Mouse (Mus musculus): ENCODE measurements around the gene Retreg2.

Retreg2 gene

DNA sequence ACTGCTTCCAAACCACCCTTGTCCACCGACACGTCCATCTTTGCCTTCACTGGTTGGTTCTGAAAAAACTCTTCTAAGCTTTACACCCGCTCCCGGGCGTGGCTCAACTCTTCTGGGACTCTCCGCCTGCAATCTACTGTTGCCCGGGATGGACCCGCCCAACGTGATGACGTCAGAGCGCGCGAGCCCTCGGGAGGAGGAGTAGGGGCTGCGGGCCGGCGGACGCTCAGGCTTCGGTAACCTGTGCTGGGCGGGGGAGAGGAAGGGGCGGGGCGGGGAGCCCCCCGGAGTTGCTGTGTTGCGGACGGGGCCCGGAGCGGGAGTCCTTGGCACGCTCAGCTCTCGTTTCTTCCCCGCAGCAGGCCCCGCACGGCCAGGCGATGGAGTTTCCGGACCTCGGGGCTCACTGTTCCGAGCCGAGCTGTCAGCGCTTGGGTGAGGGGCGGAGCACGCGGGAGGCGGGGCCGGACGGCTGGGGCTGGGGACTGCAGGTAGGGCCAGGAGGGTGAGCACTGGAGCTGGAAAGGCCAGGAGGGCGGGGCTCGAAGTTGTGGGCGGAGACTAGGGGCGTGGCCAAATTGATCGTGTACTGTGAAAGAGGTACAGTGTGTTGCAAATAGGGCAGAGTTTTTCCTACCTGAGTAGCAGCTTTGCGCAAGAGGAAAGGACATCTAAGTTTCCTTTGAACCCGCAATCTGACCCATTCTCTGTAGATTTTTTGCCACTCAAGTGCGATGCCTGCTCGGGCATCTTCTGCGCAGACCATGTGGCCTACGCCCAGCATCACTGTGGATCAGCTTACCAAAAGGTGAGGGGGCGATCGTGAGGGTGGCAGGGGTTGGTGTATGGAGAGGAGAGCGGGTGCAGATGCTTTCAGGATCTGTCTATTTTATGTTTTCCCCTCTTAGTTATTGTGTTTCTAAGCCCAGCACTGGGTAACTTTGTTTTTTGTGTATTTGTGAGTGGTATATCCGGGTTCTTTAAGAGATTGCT, 26.2 kb downstream of the Retreg2 start, which contains the start of gene Zfand2b:
Zfand2b (plus strand) TSS at position 175 of the 993 bp plus-strand sequence.
- DNase-seq: peak; percentile 98 to 99

DNA sequence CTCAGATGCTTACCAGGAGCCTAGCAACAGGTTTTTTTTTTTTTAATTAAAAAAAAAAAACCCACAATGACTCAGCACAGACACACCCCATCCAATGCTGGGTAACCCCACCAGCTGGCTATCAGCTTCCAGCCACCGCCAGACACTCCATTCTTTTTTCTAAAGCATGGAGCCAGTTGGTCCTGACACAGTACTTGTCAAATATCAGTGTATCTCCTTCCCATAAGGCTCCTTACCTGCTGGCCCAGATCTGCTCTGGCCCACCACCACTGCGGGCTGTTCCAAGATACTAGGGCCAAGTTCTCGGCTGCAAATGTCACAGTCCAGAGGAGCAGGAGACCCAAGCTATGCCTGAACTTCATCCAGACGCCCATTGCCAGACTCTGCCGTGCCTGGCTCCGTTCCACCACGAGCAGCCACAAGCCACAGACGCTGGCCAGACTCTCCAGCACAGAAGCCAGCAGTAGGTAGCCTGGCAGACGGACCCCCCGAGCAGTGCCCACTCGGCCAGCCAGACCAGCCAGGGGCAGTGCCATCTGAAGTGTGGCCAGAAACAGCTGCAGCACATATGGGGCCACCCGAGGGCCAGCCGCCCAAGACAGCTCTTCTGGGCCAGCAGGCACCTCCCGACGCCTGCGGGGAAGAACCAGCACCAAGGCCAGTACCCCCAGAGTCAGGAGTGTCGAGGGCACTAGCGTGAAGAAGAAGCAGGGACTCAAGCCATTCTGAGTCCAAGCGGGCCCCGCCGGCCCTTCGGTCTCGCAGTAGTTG, 36.9 kb downstream of the Retreg2 start:
- DNase-seq: peak in 1 of 2 experiments; percentile 16

DNA sequence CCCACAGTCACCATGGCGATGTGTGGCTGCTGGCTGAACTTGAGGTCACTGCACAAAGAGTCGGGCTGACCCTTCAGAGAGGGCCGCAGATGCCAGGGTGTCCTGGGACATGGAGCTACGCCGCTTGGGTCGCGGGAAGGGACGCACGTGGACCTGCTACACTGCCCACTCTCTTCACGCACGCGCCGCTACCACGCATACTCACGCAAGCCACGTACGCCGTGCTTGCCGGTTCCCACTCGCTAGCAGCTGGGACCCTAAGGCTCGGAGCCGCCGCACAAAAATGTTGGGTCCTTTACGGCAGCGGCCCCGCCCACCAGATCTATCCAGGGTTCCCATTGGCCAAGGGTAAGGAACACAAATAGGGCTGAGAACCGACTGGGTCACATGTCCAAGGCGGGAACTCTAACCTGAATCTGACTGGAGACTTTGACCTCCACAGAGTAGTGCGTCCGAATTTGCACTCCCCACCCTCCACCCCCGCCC, 37.6 kb downstream of the Retreg2 start, which contains the start of gene Abcb6:
Abcb6 (minus strand) TSS at position 288 of the 486 bp plus-strand sequence.
- peak; percentile 78 to 87 for DNase-seq

DNA sequence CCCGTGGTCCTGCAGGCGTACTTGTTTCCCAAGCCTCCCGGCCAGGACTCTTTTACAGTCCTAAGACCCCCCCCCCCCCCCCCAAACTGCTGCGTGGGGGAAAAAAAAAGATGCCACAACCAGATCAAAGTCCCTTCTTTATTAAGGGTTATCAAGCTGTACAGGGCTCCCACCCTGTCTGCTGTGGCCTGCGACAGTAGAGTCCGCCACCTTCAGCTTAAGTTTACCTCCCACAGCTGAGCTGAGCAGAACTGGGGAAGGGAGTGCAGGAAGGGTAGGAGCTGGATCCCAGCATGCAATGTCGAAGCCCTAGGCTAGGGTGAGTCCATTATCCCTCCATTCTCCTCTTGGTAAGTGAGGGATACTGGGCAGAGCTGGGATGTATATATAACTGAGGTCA, 38.2 kb downstream of the Retreg2 start:
- no peak for DNase-seq

DNA sequence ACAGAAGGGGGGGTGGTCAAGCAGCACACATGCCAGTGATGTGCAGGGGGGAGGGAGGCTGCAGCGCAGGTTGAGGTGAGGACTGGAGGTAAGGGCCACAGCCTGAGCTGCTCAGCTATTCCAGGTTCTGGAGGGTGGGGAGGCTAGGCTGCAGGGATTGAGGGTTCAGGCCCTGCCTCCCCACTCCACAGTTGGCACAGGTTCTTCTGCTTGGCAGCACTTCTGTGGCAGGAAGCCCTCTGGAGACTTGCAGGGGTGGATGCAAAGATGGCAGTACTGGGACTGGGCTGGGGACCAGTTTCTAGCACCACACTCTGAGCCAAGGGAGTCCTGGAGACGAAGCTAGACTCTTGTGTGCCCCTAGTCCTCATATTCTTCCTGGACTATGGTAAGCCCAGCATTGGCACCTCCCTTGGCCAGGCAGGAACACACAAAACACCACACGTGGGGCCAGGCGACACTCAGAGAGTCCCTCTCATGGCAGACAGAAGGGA, 38.8 kb downstream of the Retreg2 start:
- no peak for DNase-seq

DNA sequence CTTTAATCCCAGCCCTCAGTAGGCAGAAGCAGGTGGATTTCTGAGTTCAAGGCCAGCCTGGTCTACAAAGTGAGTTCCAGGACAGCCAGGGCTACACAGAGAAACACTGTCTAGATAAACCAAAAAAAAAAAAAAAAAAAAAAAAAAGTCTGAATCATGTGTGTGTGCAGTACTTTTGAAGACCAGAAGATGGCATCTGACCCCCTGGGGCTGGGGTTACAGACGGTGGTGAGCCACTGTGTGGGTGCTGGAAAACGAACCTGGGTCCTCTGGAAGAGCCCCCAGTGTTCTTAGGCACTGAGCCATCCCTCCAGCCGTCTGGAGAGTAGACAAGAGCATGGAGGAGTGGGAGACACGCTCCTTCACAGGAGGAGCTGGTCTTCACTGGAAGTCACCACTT, 39.6 kb downstream of the Retreg2 start:
- peak in 1 of 2 experiments; percentile 11 for DNase-seq

DNA sequence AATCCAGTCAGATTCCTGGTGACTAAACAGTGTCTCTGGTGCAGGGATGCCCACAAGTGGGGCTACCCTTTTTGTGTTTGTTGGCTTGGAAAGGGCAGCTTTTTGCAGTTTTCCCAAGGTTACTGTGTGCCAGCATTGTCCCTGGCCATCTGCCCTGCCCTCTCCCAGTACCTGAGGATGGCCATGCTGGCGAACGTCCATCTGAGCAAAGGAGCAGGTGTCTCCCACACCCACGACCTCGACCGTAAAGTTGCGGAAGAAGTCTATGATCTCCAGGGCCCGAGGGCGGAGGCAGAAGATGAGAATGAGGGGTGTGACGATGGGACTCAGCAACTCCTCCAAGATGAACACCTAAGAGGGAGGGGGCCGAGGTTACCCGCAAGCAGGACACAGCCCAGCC, 42.9 kb downstream of the Retreg2 start:
- DNase-seq: no peak

DNA sequence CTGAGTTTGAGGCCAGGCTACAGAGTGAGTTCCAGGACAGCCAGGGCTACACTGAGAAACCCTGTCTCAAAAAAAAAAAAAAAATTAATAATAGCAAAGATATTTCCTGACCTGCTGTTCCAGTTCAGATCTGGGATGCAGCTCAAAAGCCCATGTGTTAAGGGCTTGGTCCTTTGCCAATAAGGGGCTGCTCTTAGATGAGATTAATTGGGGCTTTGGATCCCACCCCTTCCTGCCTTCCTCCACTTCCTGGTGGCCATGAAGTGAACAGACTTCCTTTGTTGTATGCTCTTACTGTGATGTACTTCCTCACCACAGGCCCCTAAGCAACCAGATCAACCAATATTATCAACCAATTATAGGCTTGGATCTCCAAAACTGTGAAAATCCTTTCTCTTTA, 44.5 kb downstream of the Retreg2 start:
- no peak for DNase-seq

DNA sequence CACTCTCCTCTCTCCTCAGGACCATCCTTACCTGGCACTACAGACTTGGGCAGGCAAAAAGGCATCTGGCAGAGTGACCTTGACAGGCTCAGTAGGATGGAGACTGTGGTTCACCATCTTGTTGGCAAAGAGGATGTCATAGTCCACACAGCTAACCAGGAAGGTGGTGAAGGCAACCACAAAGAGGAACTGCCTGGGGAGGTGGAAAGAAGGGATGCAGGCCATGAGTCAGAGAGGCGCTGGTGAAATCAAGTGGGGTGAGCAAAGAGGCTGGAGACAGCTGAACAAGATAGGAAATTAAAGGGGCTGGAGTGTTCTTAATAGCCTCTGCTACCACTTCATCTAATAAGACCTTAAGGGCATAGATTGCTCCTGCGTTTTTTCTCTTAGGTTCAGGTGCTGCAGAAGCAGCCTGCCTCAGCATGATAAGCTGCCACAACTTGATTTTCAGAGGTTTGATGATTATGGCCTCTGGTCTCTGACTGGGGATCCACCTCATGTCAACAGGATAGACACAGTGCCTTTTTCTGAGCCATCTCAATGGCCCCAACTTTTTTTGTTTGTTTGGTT, 45.4 kb downstream of the Retreg2 start:
- no peak for DNase-seq

DNA sequence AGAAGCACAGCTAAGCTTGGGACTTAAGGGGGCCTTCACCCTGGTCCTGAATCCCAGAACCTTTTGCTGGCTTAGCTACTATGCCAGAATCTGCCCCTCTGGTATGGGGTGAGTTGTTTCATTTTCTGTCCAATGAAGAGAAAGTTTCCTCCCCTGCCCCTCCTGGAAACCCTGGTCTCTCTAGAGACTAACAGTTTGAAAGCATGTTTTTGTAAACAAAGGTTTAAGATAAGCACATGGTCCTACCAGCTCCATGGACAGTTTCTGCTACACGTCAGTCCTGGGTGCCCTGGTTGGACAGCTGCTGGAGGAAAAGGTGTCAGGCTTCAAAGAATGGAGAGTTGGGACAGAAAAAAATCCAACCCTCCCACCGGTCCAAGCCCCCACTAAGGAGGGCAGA, 48.0 kb downstream of the Retreg2 start:
- DNase-seq: no peak

DNA sequence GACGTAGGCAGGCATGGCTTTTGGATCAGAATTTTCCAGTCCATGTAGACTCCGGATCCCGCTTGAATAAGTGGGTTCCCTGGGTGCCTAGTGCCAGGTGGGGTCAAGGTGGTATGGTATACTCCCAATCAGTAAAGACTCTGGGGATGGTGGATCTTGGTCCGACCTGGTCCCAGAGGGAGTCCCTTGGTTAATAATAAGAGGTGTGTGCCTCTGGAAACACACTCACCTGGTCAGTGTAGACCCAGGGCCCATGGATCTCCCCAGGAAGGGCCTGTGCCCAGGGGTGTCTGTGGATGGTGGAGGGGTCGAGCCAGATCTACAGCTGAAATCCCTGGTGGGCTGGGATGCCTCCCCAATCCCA, 48.7 kb downstream of the Retreg2 start:
- DNase-seq: no peak

DNA sequence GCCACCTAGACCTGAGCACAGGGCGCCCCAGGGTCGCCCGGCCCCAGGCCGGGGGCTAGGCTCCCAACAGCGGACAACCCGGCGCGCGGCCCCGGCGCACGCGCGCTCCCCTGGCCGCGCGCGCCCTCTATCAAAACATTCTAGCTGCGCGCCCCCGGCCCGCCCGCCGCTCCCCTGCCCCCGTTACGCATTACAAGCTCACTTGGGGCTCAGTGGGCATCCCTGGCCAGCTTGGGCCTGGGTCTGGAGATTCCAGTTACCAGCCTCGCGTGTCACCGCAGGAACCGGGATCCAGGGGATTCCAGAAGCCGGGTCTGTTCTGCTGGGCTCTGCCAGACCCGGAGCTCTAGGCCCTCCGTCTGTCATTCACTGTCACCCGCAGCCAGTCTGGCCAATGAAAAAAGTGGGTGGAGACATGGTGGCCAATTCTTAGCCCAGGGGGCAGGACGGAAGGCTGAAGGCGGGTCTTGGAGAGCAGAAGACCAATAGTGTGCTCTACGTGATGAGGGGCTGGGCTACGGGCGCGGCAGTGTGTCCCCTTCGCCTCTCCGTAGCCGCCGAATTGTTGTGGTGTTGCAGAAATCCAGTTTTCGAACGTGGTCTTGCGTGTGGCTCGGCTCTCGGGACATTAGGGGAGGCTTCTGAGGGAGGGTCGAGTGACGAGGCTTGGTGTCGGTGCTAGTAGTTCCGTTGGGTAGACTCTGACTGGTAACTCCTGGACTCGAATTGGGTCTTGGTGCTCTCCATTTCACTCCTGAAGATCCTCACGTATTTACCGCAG, 49.2 kb downstream of the Retreg2 start, which contains the start of the genes Ankzf1 and Atg9a:
Ankzf1 (plus strand) TSS at position 530 of the 781 bp plus-strand sequence.
Atg9a (minus strand) TSS at position 575 of the 781 bp plus-strand sequence.
- peak; percentile 90 to 96 for DNase-seq

DNA sequence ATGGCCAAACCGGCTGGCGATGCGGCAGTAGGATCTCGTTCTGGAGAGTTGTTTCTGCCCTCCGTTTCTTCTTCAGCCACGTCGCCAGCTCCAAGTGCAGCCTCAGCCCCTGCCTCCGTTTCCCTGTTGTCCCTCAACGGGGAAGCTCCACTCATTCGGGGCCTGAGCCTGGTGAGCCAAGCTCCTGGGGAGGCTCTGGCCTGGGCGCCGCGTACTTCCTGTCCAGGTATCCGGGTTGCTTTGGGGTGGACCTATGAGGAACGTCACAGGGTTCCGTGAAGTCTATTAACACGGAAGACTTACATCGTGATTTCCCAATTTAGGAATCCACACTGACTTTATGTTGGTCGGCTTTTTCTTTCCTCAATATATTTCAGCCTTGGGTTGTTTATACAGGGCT, 49.9 kb downstream of the Retreg2 start:
- DNase-seq: peak in 1 of 2 experiments; percentile 42
